Mouse (Mus musculus) liver, embryonic 13.5 days (tissue): Measurements from ENCODE around the gene Ldlrad3. TPM values are rescaled to one million over a fixed set of nuclear protein-coding genes. Genes with fewer than 3 reads are reported as not detected.

Experiments
- ATAC-seq: fragments of 200-750 bp; cut with Nextera tagmentation; 2 replicates; pipeline ENCODE4 v1.8.0; 2017; ENCODE audit warnings: low read depth, mild to moderate bottlenecking, moderate number of reproducible peaks, moderate library complexity
- DNase-seq: peaks from one replicate; pipeline ENCODE4 v3.0.0; 2022
- H3K27ac ChIP-seq: fragments of 300-500 bp; sonication (generic); 2 replicates; pipeline ENCODE4 v1.5.1; 2015; ENCODE audit warnings: moderate library complexity, mild to moderate bottlenecking, inconsistent platforms
- H3K27me3 ChIP-seq: fragments of 300-500 bp; sonication (generic); 2 replicates; pipeline ENCODE4 v1.6.1; 2015; ENCODE audit warnings: mild to moderate bottlenecking, inconsistent platforms
- H3K36me3 ChIP-seq: fragments of 300-500 bp; sonication (generic); 2 replicates; pipeline ENCODE4 v1.6.1; 2015; ENCODE audit warnings: mild to moderate bottlenecking, inconsistent platforms
- H3K4me1 ChIP-seq: fragments of 300-500 bp; sonication (generic); replicated peaks from 2 replicates; pipeline ENCODE4 v1.6.1; 2015; ENCODE audit warnings: inconsistent platforms
- H3K4me2 ChIP-seq: fragments of 300-500 bp; sonication (generic); 2 replicates; pipeline ENCODE4 v1.6.1; 2015; ENCODE audit warnings: inconsistent platforms, mild to moderate bottlenecking, moderate library complexity
- H3K4me3 ChIP-seq: fragments of 300-500 bp; sonication (generic); replicated peaks from 2 replicates; pipeline ENCODE4 v1.5.1; 2015; ENCODE audit warnings: mild to moderate bottlenecking, inconsistent platforms
- H3K9ac ChIP-seq: fragments of 300-500 bp; sonication (generic); 2 replicates; pipeline ENCODE4 v1.6.1; 2015; ENCODE audit warnings: mild to moderate bottlenecking, inconsistent platforms
- H3K9me3 ChIP-seq: fragments of 300-500 bp; sonication (generic); replicated peaks from 2 replicates; pipeline ENCODE4 v1.6.1; 2016; ENCODE audit warnings: inconsistent platforms
- WGBS: fragments of 180-500 bp; shearing (Covaris S2); methylation state at CpG from one replicate; pipeline ENCODE4 v1.1.7; 2015; ENCODE audit not compliant: insufficient replicate concordance; 5-methylcytosine and 5-hydroxymethylcytosine counted together
- polyA plus RNA-seq: library from polyadenylated mRNA; unstranded; fragments of >200 nt; fragmentation: Nextera tagmentation; extraction: Ambion mirVana; gene quantifications from 2 replicates; pipeline ENCODE4 v1.2.1, GENCODE M21; 2015

The Ldlrad3 gene
- polyA plus RNA-seq, 1 experiment from 2014 or later = 3.8 TPM

GRCm38 (mm10) chr2:102030152-102030551 is 156.0 kb downstream of the Ldlrad3 start:
- 69% methylated on average over 6 of the region's 6 CpGs for WGBS
- H3K27ac ChIP-seq = no peak overlapping the region
- H3K9ac ChIP-seq = no peak overlapping the region
- H3K4me2 ChIP-seq = no peak overlapping the region
- H3K4me1 ChIP-seq = no peaks in the 10 kb centered on the region
- H3K27me3 ChIP-seq = no peaks in the 10 kb centered on the region
- H3K9me3 ChIP-seq = no peaks in the 10 kb centered on the region
- H3K36me3 ChIP-seq = no peaks in the 10 kb centered on the region
- DNase-seq (no peak), ATAC-seq (no peak)
- H3K4me3 ChIP-seq = no peak overlapping the region

DNA sequence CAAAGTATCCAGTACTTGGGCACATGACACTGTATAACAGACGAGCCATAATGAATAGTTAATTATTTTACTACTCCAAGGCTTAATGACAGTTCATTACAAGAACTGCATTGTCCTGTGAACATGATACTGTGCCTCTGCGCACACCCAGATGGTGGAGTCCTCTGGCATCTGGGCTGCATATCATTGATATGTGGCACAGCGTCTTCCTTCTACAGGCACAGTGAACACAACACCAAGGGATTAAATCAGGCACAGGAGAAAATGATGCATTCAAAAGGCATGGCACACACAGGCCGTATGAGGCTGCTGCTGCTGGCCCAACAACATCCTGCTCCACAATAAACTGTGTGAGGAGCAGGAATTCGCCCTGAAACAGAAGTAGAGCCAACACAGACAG is 156.5 kb downstream of the Ldlrad3 start:
- H3K9ac ChIP-seq = no peak overlapping the region
- WGBS = 58% methylated on average over 5 of the region's 5 CpGs
- H3K9me3 ChIP-seq = no peaks in the 10 kb centered on the region
- DNase-seq (no peak), ATAC-seq (no peak)
- no peaks in the 10 kb centered on the region for H3K36me3 ChIP-seq
- H3K27ac ChIP-seq = no peak overlapping the region
- no peak overlapping the region for H3K4me3 ChIP-seq
- no peaks in the 10 kb centered on the region for H3K4me1 ChIP-seq
- no peaks in the 10 kb centered on the region for H3K27me3 ChIP-seq
- no peak overlapping the region for H3K4me2 ChIP-seq

- no peak for DNase-seq
- ATAC-seq = no peak
These were observed 158.9 kb downstream of the Ldlrad3 start for GRCm38 (mm10) chr2:102027265-102027664.

DNA sequence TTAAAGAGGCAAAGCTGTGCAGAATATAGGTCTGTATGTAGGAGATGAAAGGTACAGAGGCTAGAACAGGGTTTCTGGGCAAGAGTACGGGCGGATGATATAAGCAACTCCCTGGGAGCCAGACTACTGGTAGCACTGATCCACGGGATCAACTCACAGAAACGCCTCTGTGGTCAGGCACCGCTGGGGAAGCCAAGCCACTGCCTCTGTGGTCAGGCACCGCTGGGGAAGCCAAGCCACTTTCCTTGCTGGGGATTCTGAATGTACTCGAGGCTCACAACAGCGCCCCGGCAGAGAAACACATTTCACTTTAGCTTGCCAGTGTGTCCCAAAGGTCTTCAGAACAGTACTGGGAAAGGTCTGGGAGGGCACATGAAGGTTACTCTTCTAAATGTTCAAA is 160.0 kb downstream of the Ldlrad3 start:
- Histone ChIP-seq H3K36me3 (no peaks in the 10 kb centered on the region), H3K27ac (no peak overlapping the region), H3K27me3 (no peaks in the 10 kb centered on the region), H3K4me2 (no peak overlapping the region), H3K4me3 (no peak overlapping the region), H3K9ac (no peak overlapping the region), H3K4me1 (no peaks in the 10 kb centered on the region), H3K9me3 (no peaks in the 10 kb centered on the region)
- DNase-seq = no peak
- no peak for ATAC-seq
- 51% methylated on average over 9 of the region's 9 CpGs for WGBS

More at GRCm38 (mm10) chr2:102027265-102027664, 158.9 kb downstream of the Ldlrad3 start:
- Histone ChIP-seq H3K9me3 (no peaks in the 10 kb centered on the region), H3K4me2 (no peak overlapping the region), H3K27me3 (no peaks in the 10 kb centered on the region), H3K4me1 (no peaks in the 10 kb centered on the region), H3K27ac (no peak overlapping the region), H3K4me3 (no peak overlapping the region), H3K36me3 (no peaks in the 10 kb centered on the region), H3K9ac (no peak overlapping the region)
- WGBS = 69% methylated on average over 7 of the region's 7 CpGs

- no peak overlapping the region for H3K27ac ChIP-seq
- WGBS = 79% methylated on average over 8 of the region's 8 CpGs
- H3K9ac ChIP-seq = no peak overlapping the region
- no peaks in the 10 kb centered on the region for H3K9me3 ChIP-seq
- no peaks in the 10 kb centered on the region for H3K4me1 ChIP-seq
- no peak for DNase-seq
- H3K4me3 ChIP-seq = no peak overlapping the region
- H3K4me2 ChIP-seq = no peak overlapping the region
- ATAC-seq = no peak
- H3K27me3 ChIP-seq = no peaks in the 10 kb centered on the region
- H3K36me3 ChIP-seq = no peaks in the 10 kb centered on the region
These were observed 161.7 kb downstream of the Ldlrad3 start for GRCm38 (mm10) chr2:102024483-102024882.

DNA sequence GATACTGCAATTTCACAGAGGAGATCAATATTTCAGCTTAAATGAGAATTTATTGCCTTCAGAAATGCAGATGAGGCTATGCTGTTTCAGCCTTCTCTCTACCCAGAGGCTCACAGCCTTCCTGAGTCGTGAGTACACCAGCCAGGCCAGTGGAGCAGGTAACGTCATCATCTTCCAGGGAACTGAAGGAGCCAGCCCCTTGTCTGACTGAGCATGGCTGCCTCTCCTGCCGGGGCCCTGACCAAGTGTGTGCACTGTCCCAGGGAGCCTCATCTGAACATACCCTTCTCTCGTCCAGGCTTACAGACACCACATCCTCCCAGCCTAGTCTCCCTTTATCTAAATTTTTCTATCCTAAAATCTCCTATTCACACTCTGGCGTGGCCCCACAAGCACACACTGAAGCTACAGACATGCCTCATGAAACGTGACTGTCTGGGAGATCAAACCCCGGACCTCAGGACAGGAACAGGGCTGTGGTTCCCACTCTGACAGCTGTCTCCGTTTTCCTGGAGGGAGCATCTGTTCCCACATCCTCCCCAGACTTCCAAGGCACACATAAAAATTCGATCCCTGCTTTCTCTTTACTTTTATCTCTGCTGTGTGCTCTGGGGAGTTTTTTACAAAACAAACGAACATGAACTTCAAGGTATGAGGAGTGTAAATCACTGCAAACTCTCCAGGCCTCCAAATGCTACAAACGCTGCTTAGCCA is 164.7 kb downstream of the Ldlrad3 start:
- ATAC-seq = no peak
- WGBS = 33% methylated on average over 11 of the region's 11 CpGs
- H3K4me1 ChIP-seq = no peaks in the 10 kb centered on the region

DNA sequence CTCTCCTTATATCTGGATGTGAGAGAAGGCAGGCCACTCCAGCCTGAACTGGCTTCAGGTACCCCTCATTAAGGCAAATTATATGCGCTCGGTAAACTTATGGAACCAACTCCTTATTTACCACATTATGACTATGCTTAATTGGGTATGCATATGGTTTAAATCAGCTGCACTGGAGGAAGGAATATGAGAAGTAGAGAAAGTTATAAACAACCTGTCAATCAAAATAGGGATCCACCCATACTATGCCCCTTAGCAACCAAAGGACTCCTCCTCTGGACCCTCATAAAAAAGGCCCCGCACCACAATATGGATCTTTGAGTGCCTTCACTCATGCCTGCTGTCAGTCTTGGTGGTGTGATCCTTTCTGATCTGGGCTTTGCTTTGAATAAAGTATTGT is 165.6 kb downstream of the Ldlrad3 start:
- DNase-seq (no peak), ATAC-seq (no peak)
- H3K9me3 ChIP-seq = no peaks in the 10 kb centered on the region
- no peaks in the 10 kb centered on the region for H3K36me3 ChIP-seq
- WGBS = 74% methylated on average over 3 of the region's 3 CpGs
- H3K9ac ChIP-seq = no peak overlapping the region
- H3K4me2 ChIP-seq = no peak overlapping the region
- no peaks in the 10 kb centered on the region for H3K4me1 ChIP-seq
- H3K27ac ChIP-seq = no peak overlapping the region
- H3K4me3 ChIP-seq = no peak overlapping the region
- H3K27me3 ChIP-seq = no peaks in the 10 kb centered on the region

More for the DNA sequence above, 164.7 kb downstream of the Ldlrad3 start:
- H3K27ac ChIP-seq = no peak overlapping the region
- no peak for DNase-seq
- H3K4me2 ChIP-seq = no peak overlapping the region
- no peak overlapping the region for H3K9ac ChIP-seq
- no peak overlapping the region for H3K4me3 ChIP-seq
- H3K9me3 ChIP-seq = no peaks in the 10 kb centered on the region
- H3K27me3 ChIP-seq = no peaks in the 10 kb centered on the region
- H3K36me3 ChIP-seq = no peaks in the 10 kb centered on the region

GRCm38 (mm10) chr2:102014538-102015113 is 171.6 kb downstream of the Ldlrad3 start:
- no peak overlapping the region for H3K4me3 ChIP-seq
- ATAC-seq = no peak
- H3K27me3 ChIP-seq = no peaks in the 10 kb centered on the region
- H3K4me1 ChIP-seq = peaks cover 9% of the 10 kb centered on the region; the same call in 1 of the 2 replicates
- no peak for DNase-seq
- WGBS = 66% methylated on average over 6 of the region's 6 CpGs
- H3K4me2 ChIP-seq = no peak overlapping the region
- H3K9me3 ChIP-seq = no peaks in the 10 kb centered on the region
- H3K27ac ChIP-seq = no peak overlapping the region
- H3K36me3 ChIP-seq = no peaks in the 10 kb centered on the region
- no peak overlapping the region for H3K9ac ChIP-seq

DNA sequence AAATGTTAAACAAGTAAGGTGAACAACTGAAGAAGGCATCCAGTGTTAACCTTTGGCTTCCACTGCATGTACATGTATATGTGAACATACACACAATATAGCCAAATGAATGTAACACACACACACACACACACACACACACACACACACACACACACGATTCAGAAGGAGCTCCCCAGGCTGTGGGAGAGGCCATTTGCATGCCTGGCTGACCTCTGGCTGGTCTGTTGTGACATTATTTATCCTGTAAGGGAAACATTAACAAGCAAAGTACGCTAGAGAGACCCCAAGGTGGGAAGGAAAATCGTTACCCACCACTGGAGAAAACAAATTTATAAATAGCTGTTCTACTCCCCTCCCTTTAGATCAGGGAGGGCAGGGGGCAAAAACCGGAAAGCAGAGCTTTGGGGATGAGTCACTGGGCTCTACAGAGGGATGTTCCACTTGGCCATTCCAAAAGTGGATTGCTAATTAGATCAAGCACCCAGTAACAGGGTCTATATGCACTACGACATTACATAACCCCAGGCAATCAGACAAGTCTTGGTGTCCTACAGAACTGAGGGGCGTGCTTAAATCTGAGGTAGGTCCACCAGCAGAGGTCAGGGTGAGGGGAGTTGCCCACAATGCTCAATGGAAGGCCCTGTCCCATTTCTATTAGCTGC is 174.7 kb downstream of the Ldlrad3 start:
- H3K27ac ChIP-seq = no peak overlapping the region
- H3K4me3 ChIP-seq = no peak overlapping the region
- H3K36me3 ChIP-seq = no peaks in the 10 kb centered on the region
- DNase-seq (no peak), ATAC-seq (peak; percentile 59)
- 49% methylated on average over 6 of the region's 6 CpGs for WGBS
- H3K4me1 ChIP-seq = peaks cover 12% of the 10 kb centered on the region; the same call in 1 of the 2 replicates
- no peak overlapping the region for H3K4me2 ChIP-seq
- no peaks in the 10 kb centered on the region for H3K27me3 ChIP-seq
- H3K9ac ChIP-seq = no peak overlapping the region
- H3K9me3 ChIP-seq = no peaks in the 10 kb centered on the region

DNA sequence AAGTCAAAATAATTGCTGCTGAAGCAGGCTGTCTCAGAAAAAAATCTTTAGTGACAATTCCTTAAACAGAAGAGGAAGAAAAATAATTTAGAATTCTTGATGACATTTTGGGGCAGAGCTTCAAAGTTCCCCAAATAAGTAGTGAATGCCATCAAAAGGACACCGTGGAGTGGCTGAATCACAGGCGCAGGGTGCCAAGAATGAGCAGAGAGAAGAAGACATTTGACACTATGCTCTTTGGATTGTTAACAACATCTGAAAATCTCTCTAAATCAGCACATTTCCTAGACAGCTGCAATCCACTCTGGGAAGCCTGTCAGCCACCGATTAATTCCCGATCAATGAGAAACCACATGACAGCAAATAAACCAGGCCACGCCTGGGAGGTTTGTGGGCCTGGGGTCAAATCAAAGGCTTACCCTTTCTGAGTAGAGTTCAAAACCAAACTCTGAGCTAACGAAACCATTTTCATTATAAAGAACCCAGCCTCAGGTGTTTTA is 176.4 kb downstream of the Ldlrad3 start:
- ATAC-seq (no peak), DNase-seq (no peak)
- Histone ChIP-seq H3K9ac (no peak overlapping the region), H3K4me1 (peaks cover 23% of the 10 kb centered on the region), H3K36me3 (no peaks in the 10 kb centered on the region), H3K27me3 (no peaks in the 10 kb centered on the region), H3K27ac (no peak overlapping the region), H3K9me3 (no peaks in the 10 kb centered on the region), H3K4me3 (no peak overlapping the region), H3K4me2 (no peak overlapping the region)
- WGBS = 66% methylated on average over 6 of the region's 6 CpGs

DNA sequence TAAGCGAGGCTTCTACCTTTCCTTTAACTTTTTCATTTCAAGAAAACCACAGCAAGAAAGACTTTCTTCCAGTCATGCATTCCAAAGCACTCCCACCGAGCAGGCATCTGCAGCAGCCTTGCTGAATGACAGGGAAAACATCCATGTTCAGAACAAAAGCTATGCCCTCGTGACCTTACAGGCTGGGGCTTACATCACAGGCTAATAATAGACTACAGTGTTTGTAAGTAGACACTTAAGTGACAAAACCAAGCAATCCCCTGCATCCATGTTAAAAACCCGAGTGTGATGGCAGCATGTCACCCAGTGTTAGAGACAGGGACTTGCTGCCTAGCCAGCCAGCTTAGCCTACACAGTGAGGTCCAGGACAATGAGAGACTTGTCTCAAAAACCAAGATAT is 180.0 kb downstream of the Ldlrad3 start:
- Histone ChIP-seq H3K4me2 (no peak overlapping the region), H3K4me3 (no peak overlapping the region), H3K4me1 (peaks cover 25% of the 10 kb centered on the region), H3K9ac (no peak overlapping the region), H3K27ac (no peak overlapping the region; the same call in 1 of the 2 replicates), H3K36me3 (no peaks in the 10 kb centered on the region), H3K9me3 (no peaks in the 10 kb centered on the region), H3K27me3 (no peaks in the 10 kb centered on the region)
- no peak for DNase-seq
- ATAC-seq = no peak
- WGBS = 40% methylated on average over 4 of the region's 4 CpGs
